Mouse (Mus musculus) limb, embryonic 13.5 days (tissue): ENCODE measurements around the gene Kpna2. TPM values are rescaled to one million over a fixed set of nuclear protein-coding genes. Genes with fewer than 3 reads are reported as not detected.
"Not testable (repeated sequence)": the region's sequence is repeated elsewhere in the genome, so short reads cannot be mapped to it uniquely, and the experiment has no call there.

Source experiments
- ATAC-seq: fragments of 200-750 bp; cut with Nextera tagmentation; 2 replicates; pipeline ENCODE4 v1.8.0; 2017; ENCODE audit warnings: low read depth, moderate number of reproducible peaks, moderate TSS enrichment; ENCODE audit not compliant: low FRiP score
- H3K27ac ChIP-seq: fragments of 300-500 bp; sonication (generic); 2 replicates; pipeline ENCODE4 v1.5.1; 2015; ENCODE audit warnings: inconsistent platforms, mild to moderate bottlenecking, moderate library complexity
- H3K27me3 ChIP-seq: fragments of 300-500 bp; sonication (generic); 2 replicates; pipeline ENCODE4 v1.6.1; 2015; ENCODE audit warnings: mild to moderate bottlenecking, inconsistent platforms
- H3K36me3 ChIP-seq: fragments of 300-500 bp; sonication (generic); 2 replicates; pipeline ENCODE4 v1.6.1; 2015; ENCODE audit warnings: inconsistent platforms, mild to moderate bottlenecking, moderate library complexity
- H3K4me1 ChIP-seq: fragments of 300-500 bp; sonication (generic); 2 replicates; pipeline ENCODE4 v1.6.1; 2015; ENCODE audit warnings: inconsistent platforms
- H3K4me2 ChIP-seq: fragments of 300-500 bp; sonication (generic); replicated peaks from 2 replicates; pipeline ENCODE4 v1.6.1; 2015; ENCODE audit warnings: inconsistent platforms, mild to moderate bottlenecking, moderate library complexity
- H3K4me3 ChIP-seq: fragments of 300-500 bp; sonication (generic); 2 replicates; pipeline ENCODE4 v1.5.1; 2015; ENCODE audit warnings: moderate library complexity, mild to moderate bottlenecking, inconsistent platforms
- H3K9ac ChIP-seq: fragments of 300-500 bp; sonication (generic); 2 replicates; pipeline ENCODE4 v1.6.1; 2015; ENCODE audit warnings: mild to moderate bottlenecking, inconsistent platforms
- H3K9me3 ChIP-seq: fragments of 300-500 bp; sonication (generic); 2 replicates; pipeline ENCODE4 v1.6.1; 2016; ENCODE audit warnings: inconsistent platforms
- WGBS: fragments of 180-500 bp; shearing (Covaris S2); methylation state at CpG from one replicate; pipeline ENCODE4 v1.1.7; 2015; 5-methylcytosine and 5-hydroxymethylcytosine counted together
- polyA plus RNA-seq: library from polyadenylated mRNA; unstranded; fragments of >200 nt; fragmentation: Nextera tagmentation; extraction: Ambion mirVana; gene quantifications from 2 replicates; pipeline ENCODE4 v1.2.1, GENCODE M21; 2015

The Kpna2 gene
- polyA plus RNA-seq, 1 experiment from 2014 or later, result 389 TPM

DNA sequence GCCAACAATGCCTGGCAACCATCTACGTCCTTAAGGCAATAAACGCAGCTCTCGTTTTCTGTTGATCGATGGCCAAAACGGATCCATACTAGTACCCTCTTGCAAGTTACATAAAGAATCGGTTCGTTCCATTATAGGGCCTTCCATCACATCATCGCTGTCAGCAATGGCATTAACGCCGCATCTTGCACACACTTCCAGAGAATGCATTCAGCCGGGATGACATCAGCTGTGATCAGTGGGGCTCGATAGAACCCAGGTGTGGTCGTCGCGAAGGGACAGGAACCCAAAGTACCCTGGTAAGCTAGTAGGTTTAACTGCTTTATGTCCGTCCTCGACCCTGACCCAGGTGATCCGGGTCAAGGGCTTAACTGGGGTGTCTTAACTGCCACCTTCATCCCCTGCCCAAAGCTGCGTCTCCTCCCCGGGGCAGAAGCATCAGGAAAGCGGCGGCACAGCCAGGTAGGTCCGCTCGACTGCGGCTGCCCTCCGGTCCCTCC is 640 bp downstream of the Kpna2 start:
- Histone ChIP-seq H3K4me2 (peak overlapping the region; percentile 70), H3K36me3 (peaks cover 25% of the 10 kb centered on the region), H3K9ac (peak overlapping the region; percentile 92), H3K4me1 (peaks cover 28% of the 10 kb centered on the region), H3K27me3 (no peaks in the 10 kb centered on the region), H3K27ac (peak overlapping the region; percentile 91), H3K4me3 (peak overlapping the region; percentile 100), H3K9me3 (no peaks in the 10 kb centered on the region)
- under 1% methylated on average over 26 of the region's 26 CpGs for WGBS
- no peak; the same call in 1 of the 2 replicates for ATAC-seq

DNA sequence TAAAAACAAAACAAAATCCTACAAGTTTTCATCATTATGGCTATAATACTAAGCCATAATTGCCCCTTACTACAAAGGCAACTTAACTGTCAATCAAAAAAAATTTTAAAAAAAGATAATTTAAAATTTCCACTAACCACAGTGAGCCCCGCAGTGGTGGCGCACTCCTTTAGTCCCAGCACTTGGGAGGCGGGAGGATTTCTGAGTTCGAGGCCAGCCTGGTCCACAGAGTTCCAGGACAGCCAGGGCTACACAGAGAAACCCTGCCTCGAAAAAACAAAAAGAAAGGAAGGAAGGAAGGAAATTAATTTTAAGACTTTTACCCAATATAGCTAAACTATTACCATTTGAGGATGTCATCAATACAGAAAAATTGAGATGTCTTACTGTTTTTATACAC is 1.4 kb downstream of the Kpna2 start:
- H3K27ac ChIP-seq, result no peak overlapping the region
- 16% methylated on average over 5 of the region's 5 CpGs for WGBS

DNA sequence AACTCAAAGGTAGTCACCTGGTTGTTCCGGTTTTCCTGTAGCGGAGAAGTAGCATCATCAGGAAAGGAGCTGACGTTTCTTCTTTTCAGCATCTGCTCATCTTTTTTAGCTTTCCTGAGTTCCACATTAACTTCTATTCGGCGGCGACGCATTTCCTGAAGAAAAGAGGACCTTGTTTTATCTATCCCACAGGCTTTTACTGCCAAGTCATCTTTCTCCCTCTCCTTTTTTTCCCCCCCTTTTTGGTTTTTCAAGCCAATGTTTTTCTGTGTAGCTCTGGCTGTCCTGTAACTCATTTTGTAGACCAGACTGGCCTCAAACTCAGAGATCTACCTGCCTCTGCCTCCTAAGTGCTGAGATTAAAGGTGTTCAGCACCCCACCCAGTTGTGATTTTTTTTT is 2.8 kb downstream of the Kpna2 start:
- Histone ChIP-seq H3K4me2 (peak overlapping the region; percentile 70), H3K4me3 (0 out of 2 replicates have a peak overlapping the region, but pooled peaks have one; percentile 100), H3K4me1 (peaks cover 28% of the 10 kb centered on the region), H3K36me3 (peaks cover 40% of the 10 kb centered on the region)
- not testable (repeated sequence) for ATAC-seq, H3K9me3 ChIP-seq, H3K27me3 ChIP-seq, H3K27ac ChIP-seq, H3K9ac ChIP-seq
- 91% methylated on average over 7 of the region's 7 CpGs for WGBS

More for the DNA sequence above, 1.4 kb downstream of the Kpna2 start:
- H3K9me3 ChIP-seq, result no peaks in the 10 kb centered on the region
- peaks cover 31% of the 10 kb centered on the region for H3K36me3 ChIP-seq
- peaks cover 28% of the 10 kb centered on the region for H3K4me1 ChIP-seq
- ATAC-seq, result no peak
- no peaks in the 10 kb centered on the region for H3K27me3 ChIP-seq
- peak overlapping the region; percentile 92 for H3K9ac ChIP-seq
- H3K4me3 ChIP-seq, result peak overlapping the region; percentile 100
- peak overlapping the region; percentile 70 for H3K4me2 ChIP-seq

DNA sequence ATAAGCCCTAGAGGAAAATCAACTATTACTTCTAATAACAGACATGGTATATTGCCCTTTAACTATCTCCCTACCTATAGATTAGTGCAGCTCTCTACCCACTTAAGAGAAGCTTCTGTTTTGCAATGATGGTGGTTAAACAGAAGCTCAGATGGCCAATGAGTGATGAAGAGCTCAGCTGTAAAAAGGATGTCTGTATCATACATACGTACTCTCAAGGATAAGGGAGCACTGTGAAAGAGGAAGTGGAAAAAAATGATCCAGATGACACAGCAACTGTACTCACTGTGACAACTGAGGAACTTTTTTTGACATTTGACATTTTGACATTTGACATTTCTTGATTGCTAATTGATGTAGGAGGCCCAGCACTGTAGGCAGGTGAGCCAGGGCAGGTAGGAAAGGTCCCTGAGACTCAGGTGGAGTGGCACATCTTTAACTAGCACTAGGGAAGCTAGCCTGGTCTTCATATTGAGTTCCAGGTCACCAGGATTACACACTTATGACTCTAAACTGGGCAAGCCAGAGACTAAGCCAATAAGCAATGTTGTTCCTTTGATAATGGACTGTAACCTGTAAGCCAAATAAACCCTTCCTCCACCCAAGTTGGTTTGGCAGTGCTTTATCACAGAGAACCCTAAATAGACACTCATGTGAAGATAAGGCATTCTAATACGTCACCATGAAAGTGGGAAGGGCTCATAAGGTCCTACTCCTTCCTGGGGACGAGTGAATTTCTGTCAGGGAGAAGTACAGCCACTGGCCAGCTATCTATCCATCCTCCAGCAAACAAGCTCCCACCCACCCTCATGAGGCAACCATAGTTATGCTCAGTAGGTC is 4.9 kb downstream of the Kpna2 start:
- H3K9ac ChIP-seq, result no peak overlapping the region
- H3K4me2 ChIP-seq, result no peak overlapping the region
- peaks cover 59% of the 10 kb centered on the region for H3K36me3 ChIP-seq
- no peak overlapping the region for H3K4me3 ChIP-seq
- no peaks in the 10 kb centered on the region for H3K27me3 ChIP-seq
- no peaks in the 10 kb centered on the region for H3K9me3 ChIP-seq
- ATAC-seq, result no peak
- WGBS, result 82% methylated on average over 3 of the region's 3 CpGs
- H3K27ac ChIP-seq, result no peak overlapping the region
- peaks cover 28% of the 10 kb centered on the region for H3K4me1 ChIP-seq

DNA sequence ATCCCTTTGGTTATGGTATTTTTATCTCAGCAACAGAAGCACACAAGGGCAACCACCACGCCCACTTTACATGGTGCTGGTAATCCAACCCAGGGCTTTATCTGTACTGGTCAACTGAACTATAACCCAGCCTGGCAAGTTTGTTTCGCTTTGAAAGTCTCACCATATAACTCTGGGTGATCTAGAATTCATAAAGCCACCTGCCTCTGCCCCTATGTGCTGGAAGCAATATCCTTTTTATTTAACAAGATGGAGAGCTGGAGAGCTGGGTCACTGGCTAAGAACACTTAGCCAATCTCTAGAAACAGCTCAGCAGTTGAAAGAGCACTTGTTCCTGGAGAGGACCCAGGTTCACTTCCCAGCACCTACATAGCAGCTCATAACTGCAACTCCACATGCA is 12.0 kb downstream of the Kpna2 start:
- H3K4me1 ChIP-seq, result no peaks in the 10 kb centered on the region
- H3K9me3 ChIP-seq, result no peaks in the 10 kb centered on the region
- peaks cover 53% of the 10 kb centered on the region for H3K36me3 ChIP-seq
- H3K27me3 ChIP-seq, result no peaks in the 10 kb centered on the region
- no peak for ATAC-seq
- 86% methylated on average over 2 of the region's 2 CpGs for WGBS
- H3K9ac ChIP-seq, result no peak overlapping the region
- H3K4me2 ChIP-seq, result no peak overlapping the region
- H3K4me3 ChIP-seq, result no peak overlapping the region
- no peak overlapping the region for H3K27ac ChIP-seq

DNA sequence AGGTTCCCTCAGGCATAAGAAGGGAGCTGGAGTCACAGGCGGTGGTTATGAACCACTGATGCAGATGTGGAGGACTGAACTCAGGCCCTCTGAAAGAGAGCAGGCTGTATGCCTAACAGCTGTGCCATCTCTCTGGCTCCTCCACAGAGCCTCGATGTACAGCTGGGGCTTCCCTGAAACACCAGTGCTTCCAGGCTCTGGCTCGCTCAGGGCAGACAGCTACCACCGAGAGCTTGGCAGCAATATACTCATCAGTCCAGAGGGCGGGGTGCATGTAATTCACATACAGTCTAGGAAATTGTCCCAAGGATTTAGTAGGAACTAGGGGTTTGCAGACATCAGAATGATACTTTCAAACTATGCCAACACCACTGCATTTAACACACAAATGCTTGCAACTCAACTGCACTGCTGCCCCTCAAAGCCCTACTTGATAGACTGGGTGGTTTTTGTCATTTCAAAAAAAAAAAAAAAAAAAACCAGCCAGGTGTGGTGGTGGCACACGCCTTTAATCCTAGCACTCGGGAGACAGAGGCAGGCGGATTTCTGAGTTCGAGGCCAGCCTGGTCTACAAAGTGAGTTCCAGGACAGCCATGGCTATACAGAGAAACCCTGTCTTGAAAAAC is 13.2 kb downstream of the Kpna2 start:
- H3K4me3 ChIP-seq, H3K4me1 ChIP-seq, H3K9me3 ChIP-seq, ATAC-seq, H3K27ac ChIP-seq, H3K4me2 ChIP-seq, H3K9ac ChIP-seq, H3K27me3 ChIP-seq: not testable (repeated sequence)
- WGBS, result 85% methylated on average over 9 of the region's 9 CpGs
- peaks cover 44% of the 10 kb centered on the region for H3K36me3 ChIP-seq

DNA sequence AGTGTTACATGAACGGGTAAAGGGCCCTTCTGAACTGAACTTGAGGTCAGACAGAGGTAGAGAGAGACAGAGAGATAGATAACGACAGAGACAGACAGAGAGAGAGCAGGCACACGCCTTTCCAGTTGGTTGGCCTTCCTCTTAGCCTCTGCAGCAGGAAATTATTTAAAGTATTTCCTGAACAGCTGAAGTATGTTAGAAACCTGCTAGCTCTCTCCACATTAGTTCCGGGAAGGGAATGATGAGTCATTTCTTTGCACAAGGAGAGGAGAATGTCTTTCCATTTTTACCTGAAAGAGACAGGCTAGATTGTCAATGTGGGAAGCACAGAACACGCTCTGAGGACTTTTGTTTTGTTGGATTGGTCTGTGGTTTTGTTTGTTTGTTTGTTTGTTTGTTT is 17.0 kb downstream of the Kpna2 start:
- ATAC-seq, result no peak
- no peaks in the 10 kb centered on the region for H3K27me3 ChIP-seq
- H3K4me3 ChIP-seq, result no peak overlapping the region
- H3K9me3 ChIP-seq, result no peaks in the 10 kb centered on the region
- no peaks in the 10 kb centered on the region for H3K4me1 ChIP-seq
- H3K9ac ChIP-seq, result no peak overlapping the region
- 45% methylated on average over 5 of the region's 5 CpGs for WGBS
- H3K4me2 ChIP-seq, result no peak overlapping the region
- H3K36me3 ChIP-seq, result peaks cover 11% of the 10 kb centered on the region
- no peak overlapping the region for H3K27ac ChIP-seq

DNA sequence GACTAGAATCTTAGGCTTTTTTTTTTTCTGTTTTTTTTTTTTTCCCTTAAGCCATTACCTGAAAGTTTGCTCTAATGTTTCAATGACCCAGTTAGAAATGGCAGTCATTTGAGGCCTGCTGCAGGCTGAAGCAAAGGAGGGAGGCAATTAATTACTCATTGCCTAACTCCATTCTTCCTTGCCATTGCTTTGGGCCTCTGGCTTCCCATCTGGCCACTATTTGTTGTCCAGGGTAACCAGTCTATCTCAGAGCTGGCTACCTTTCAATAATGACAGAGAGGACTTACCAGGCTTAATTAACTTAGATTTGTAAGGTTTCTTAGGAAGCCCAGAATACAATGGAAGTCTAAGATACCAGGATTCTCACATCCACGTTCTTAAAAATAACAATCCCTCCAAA is 17.6 kb downstream of the Kpna2 start:
- H3K4me3 ChIP-seq, result no peak overlapping the region
- no peak for ATAC-seq
- no peaks in the 10 kb centered on the region for H3K27me3 ChIP-seq
- H3K4me2 ChIP-seq, result no peak overlapping the region
- WGBS, result 54% methylated on average over 1 of the region's 1 CpGs
- no peaks in the 10 kb centered on the region for H3K4me1 ChIP-seq
- H3K9ac ChIP-seq, result no peak overlapping the region
- no peak overlapping the region for H3K27ac ChIP-seq
- no peaks in the 10 kb centered on the region for H3K9me3 ChIP-seq
- peaks cover 5% of the 10 kb centered on the region; the same call in 1 of the 2 replicates for H3K36me3 ChIP-seq

DNA sequence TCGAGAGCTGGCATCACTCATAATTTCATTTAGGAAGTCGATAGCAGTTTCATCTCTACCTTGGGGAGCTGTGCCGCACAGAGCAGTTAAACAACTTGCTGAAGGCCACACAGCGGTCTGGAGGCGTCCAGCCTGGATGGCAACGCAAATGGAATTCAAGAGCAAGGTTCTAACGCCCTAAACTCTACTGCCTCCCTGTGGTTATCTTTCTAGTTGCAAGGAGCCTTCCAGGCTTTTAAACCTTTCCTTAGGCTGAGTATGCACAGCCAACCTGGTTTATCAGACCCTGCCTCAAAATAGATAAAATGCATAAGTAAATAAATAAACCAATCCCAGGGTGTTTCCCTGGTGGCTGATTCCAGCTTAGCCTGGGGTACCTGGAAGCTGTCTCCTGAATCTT is 18.9 kb downstream of the Kpna2 start:
- 30% methylated on average over 7 of the region's 7 CpGs for WGBS

DNA sequence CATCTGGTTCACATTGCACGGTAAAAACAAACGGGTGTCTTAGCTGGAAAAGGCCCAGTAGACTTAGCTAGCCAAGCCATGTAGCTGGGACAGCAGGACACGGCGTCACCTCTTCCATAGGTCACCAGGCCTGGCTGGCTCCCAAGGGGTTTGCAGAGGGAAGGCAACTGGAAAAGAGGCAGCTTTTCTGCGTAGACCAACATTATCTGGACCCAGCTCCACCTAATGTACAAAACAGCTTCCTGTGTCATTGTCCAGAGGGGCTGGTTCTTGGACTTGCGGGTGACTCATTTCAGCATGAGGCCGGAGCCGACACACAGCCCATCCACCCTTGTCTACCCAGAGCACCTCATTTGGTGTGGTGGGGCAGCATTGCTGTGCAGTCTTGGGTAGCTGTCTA is 23.1 kb downstream of the Kpna2 start:
- H3K36me3 ChIP-seq, result no peaks in the 10 kb centered on the region
- H3K9me3 ChIP-seq, result no peaks in the 10 kb centered on the region
- H3K4me3 ChIP-seq, result no peak overlapping the region
- H3K9ac ChIP-seq, result no peak overlapping the region
- no peaks in the 10 kb centered on the region for H3K4me1 ChIP-seq
- WGBS, result 80% methylated on average over 8 of the region's 8 CpGs
- no peaks in the 10 kb centered on the region for H3K27me3 ChIP-seq
- no peak overlapping the region for H3K4me2 ChIP-seq
- no peak for ATAC-seq
- no peak overlapping the region for H3K27ac ChIP-seq

More for the DNA sequence above, 18.9 kb downstream of the Kpna2 start:
- no peak for ATAC-seq
- no peaks in the 10 kb centered on the region for H3K4me1 ChIP-seq
- H3K9ac ChIP-seq, result no peak overlapping the region
- H3K36me3 ChIP-seq, result peaks cover 2% of the 10 kb centered on the region; the same call in 1 of the 2 replicates
- H3K9me3 ChIP-seq, result no peaks in the 10 kb centered on the region
- H3K27me3 ChIP-seq, result no peaks in the 10 kb centered on the region
- H3K4me2 ChIP-seq, result no peak overlapping the region
- H3K4me3 ChIP-seq, result no peak overlapping the region
- no peak overlapping the region for H3K27ac ChIP-seq

DNA sequence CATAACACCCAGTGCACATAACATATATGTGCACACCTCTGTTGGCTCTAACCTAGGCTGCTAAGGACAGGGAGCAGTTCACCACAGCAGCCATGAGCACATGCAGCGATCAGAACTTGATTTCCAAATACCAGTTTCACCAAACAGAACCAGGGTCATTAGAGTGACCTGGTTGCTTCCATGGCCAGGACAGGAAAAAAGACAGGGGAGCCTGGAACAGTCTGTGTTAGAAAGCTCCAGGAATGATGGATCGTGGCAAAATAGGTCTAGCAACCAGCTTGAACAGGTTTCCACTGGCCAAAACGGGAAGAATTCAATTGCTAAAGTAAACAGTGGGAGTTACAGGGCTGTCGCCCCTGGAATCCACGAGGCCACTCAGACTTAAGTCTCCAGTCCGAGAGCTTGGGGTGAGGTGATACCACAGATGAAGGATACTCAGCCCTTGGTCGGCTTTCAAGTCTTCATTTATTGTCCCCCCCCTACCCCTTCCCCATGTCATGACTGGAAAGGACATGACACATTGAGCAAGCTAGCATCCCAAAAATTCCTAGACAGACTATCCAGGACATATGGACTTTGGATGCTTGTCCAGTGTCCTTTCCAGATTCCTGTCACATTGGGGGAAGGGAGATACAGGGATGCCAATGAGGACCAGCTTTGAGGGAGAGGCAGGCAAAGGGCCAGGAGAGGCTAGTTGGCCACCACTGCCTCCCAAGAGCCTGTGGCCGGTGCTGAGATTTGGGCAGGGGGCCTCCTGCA is 23.7 kb downstream of the Kpna2 start:
- H3K4me3 ChIP-seq, result no peak overlapping the region
- H3K9ac ChIP-seq, result no peak overlapping the region
- H3K27ac ChIP-seq, result no peak overlapping the region
- no peak for ATAC-seq
- no peaks in the 10 kb centered on the region for H3K27me3 ChIP-seq
- no peaks in the 10 kb centered on the region for H3K9me3 ChIP-seq
- no peak overlapping the region for H3K4me2 ChIP-seq
- no peaks in the 10 kb centered on the region for H3K36me3 ChIP-seq
- WGBS, result 66% methylated on average over 8 of the region's 8 CpGs
- H3K4me1 ChIP-seq, result no peaks in the 10 kb centered on the region

DNA sequence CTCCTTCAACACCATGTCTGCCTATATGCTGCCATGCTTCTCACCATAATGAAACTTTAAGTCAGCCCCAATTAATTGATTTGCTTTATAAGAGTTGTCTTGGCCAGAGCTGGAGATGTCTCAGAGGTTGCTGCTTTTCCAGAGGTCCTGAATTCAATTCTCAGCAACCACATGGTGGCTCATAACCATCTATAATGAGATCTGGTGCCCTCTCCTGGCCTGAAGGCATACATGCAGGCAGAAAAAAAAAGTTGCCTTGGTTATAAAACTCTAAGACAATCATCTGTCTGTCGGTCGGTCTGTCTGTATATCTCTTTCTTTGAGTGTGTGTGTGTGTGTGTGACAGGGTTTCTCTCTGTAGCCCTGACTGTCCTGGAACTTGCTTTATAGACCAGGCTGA is 24.9 kb downstream of the Kpna2 start:
- Histone ChIP-seq H3K27me3 (no peaks in the 10 kb centered on the region), H3K4me1 (no peaks in the 10 kb centered on the region), H3K4me3 (no peak overlapping the region), H3K9ac (no peak overlapping the region), H3K4me2 (no peak overlapping the region), H3K27ac (no peak overlapping the region), H3K36me3 (no peaks in the 10 kb centered on the region), H3K9me3 (no peaks in the 10 kb centered on the region)
- 85% methylated on average over 2 of the region's 2 CpGs for WGBS
- no peak for ATAC-seq
